Mouse (Mus musculus) cerebellum, postnatal 4 days (tissue): Measurements from ENCODE around the gene Msantd1.

ENCODE experiments used
- DNase-seq, 2 experiments: peaks; one replicate each; pipeline ENCODE4 v3.0.0; 2022; ENCODE audit warnings: low spot score in 2 of 2, mixed read lengths in 1 of 2

The Msantd1 gene

GRCm38 (mm10) chr5:34924519-34924918, 16.7 kb downstream of the Msantd1 start:
- DNase-seq: no peak

- no peak for DNase-seq
Measured at GRCm38 (mm10) chr5:34927648-34928047, 19.8 kb downstream of the Msantd1 start.

- DNase-seq: no peak
Measured at GRCm38 (mm10) chr5:34930151-34930975, 22.6 kb downstream of the Msantd1 start.

- no peak for DNase-seq
Measured at GRCm38 (mm10) chr5:34931091-34931490, 23.3 kb downstream of the Msantd1 start.

- DNase-seq: no peak
Measured at GRCm38 (mm10) chr5:34931516-34932457, 24.0 kb downstream of the Msantd1 start.

GRCm38 (mm10) chr5:34932458-34932806, 24.6 kb downstream of the Msantd1 start:
- no peak for DNase-seq

- no peak for DNase-seq
Measured at GRCm38 (mm10) chr5:34933461-34933860, 25.6 kb downstream of the Msantd1 start.

GRCm38 (mm10) chr5:34941710-34942470, 34.1 kb downstream of the Msantd1 start:
- no peak for DNase-seq

GRCm38 (mm10) chr5:34943428-34943827, 35.6 kb downstream of the Msantd1 start:
- DNase-seq: no peak

- peak in 1 of 2 experiments; percentile 78 for DNase-seq
Measured at GRCm38 (mm10) chr5:34948861-34949760, 41.3 kb downstream of the Msantd1 start, which contains the start of gene Rgs12. Gene Rgs12 (plus strand): TSS chr5:34949445.

GRCm38 (mm10) chr5:34949769-34950211, 42.0 kb downstream of the Msantd1 start:
- no peak for DNase-seq

- peak in 1 of 2 experiments; percentile 64 for DNase-seq
Measured at GRCm38 (mm10) chr5:34950486-34951160, 42.8 kb downstream of the Msantd1 start.

- DNase-seq: peak in 1 of 2 experiments; percentile 81
Measured at GRCm38 (mm10) chr5:34951161-34951834, 43.5 kb downstream of the Msantd1 start.

GRCm38 (mm10) chr5:34954508-34954907, 46.7 kb downstream of the Msantd1 start:
- no peak for DNase-seq

GRCm38 (mm10) chr5:34955630-34956029, 47.8 kb downstream of the Msantd1 start:
- no peak for DNase-seq

GRCm38 (mm10) chr5:34956151-34956550, 48.3 kb downstream of the Msantd1 start:
- DNase-seq: no peak

GRCm38 (mm10) chr5:34957015-34957414, 49.2 kb downstream of the Msantd1 start:
- peak in 1 of 2 experiments; percentile 37 for DNase-seq

- DNase-seq: no peak
Measured at GRCm38 (mm10) chr5:34960021-34960420, 52.2 kb downstream of the Msantd1 start.

- DNase-seq: no peak
Measured at GRCm38 (mm10) chr5:34965531-34965930, 57.7 kb downstream of the Msantd1 start.
